Mouse (Mus musculus) erythroblast, embryonic 14.5 days (primary cell): ENCODE results near the gene Trip12.

Experiments
- GATA1 ChIP-seq: IDR thresholded peaks from 2 replicates; pipeline ENCODE4 v1.6.1; 2012; ENCODE audit warnings: low read length, inconsistent platforms, mixed read lengths
- TAL1 ChIP-seq: IDR thresholded peaks from 3 replicates; pipeline ENCODE4 v1.6.1; 2012; ENCODE audit warnings: low read length, inconsistent platforms, mixed read lengths

- TF ChIP-seq TAL1 (no peak), GATA1 (no peak)
Measured at GRCm38 (mm10) chr1:84731763-84732162, 108.6 kb downstream of the Trip12 start.
